Mouse (Mus musculus) kidney, postnatal 25 days (tissue): ENCODE results near the gene Prpf39.

Experiments used
- DNase-seq, 2 experiments: peaks; one replicate each; pipeline ENCODE4 v3.0.0; 2021; ENCODE audit warnings: mixed read lengths in 2 of 2

Gene Prpf39

GRCm38 (mm10) chr12:65036190-65036870 is at the start of gene Prpf39:
Prpf39 (plus strand) TSS chr12:65036333.
- peak; percentile 94 to 95 for DNase-seq

GRCm38 (mm10) chr12:65007725-65008124 is 28.4 kb upstream of the Prpf39 start:
- DNase-seq: no peak

- DNase-seq: no peak
Measured at GRCm38 (mm10) chr12:65022842-65023241, 13.3 kb upstream of the Prpf39 start.

GRCm38 (mm10) chr12:65035839-65036189 is 319 bp upstream of the Prpf39 start:
- no peak for DNase-seq

- no peak for DNase-seq
Measured at GRCm38 (mm10) chr12:65036892-65037545, 886 bp downstream of the Prpf39 start.

- no peak for DNase-seq
Measured at GRCm38 (mm10) chr12:65037546-65037937, 1.4 kb downstream of the Prpf39 start.

- no peak for DNase-seq
Measured at GRCm38 (mm10) chr12:65048799-65049198, 12.7 kb downstream of the Prpf39 start.

GRCm38 (mm10) chr12:65058203-65058602 is 22.1 kb downstream of the Prpf39 start:
- no peak for DNase-seq

- DNase-seq: no peak
Measured at GRCm38 (mm10) chr12:65061082-65061481, 24.9 kb downstream of the Prpf39 start.

- DNase-seq: no peak
Measured at GRCm38 (mm10) chr12:65065241-65065640, 29.1 kb downstream of the Prpf39 start.

GRCm38 (mm10) chr12:65066234-65066633 is 30.1 kb downstream of the Prpf39 start:
- no peak for DNase-seq

- no peak for DNase-seq
Measured at GRCm38 (mm10) chr12:65068409-65068808, 32.3 kb downstream of the Prpf39 start.

GRCm38 (mm10) chr12:65072911-65073610 is 36.9 kb downstream of the Prpf39 start:
- DNase-seq: no peak

GRCm38 (mm10) chr12:65073611-65074178 is 37.6 kb downstream of the Prpf39 start, which contains the start of gene Fkbp3:
Fkbp3 (minus strand) TSS chr12:65074007.
- peak; percentile 98 for DNase-seq

- no peak for DNase-seq
Measured at GRCm38 (mm10) chr12:65074651-65075050, 38.5 kb downstream of the Prpf39 start.

GRCm38 (mm10) chr12:65075085-65075732 is 39.1 kb downstream of the Prpf39 start, which contains the start of gene Fancm:
Fancm (plus strand) TSS chr12:65075603.
- DNase-seq: peak; percentile 92 to 95

- DNase-seq: no peak
Measured at GRCm38 (mm10) chr12:65075733-65076310, 39.7 kb downstream of the Prpf39 start.

GRCm38 (mm10) chr12:65076906-65077305 is 40.8 kb downstream of the Prpf39 start:
- no peak for DNase-seq

GRCm38 (mm10) chr12:65108746-65109145 is 72.6 kb downstream of the Prpf39 start:
- DNase-seq: no peak

- DNase-seq: no peak
Measured at GRCm38 (mm10) chr12:65111503-65111902, 75.4 kb downstream of the Prpf39 start.

GRCm38 (mm10) chr12:65112811-65113210 is 76.7 kb downstream of the Prpf39 start:
- no peak for DNase-seq
